Mouse (Mus musculus) stomach, embryonic 15.5 days (tissue): ENCODE data around the gene Rnf19b. TPM values are rescaled to one million over a fixed set of nuclear protein-coding genes. Genes with fewer than 3 reads are reported as not detected.
A peak's percentile ranks its signal among the peaks of the same experiment; 100 is the strongest.

Experiments used
- ATAC-seq: fragments of 200-750 bp; cut with Nextera tagmentation; 2 replicates; pipeline ENCODE4 v1.8.0; 2017; ENCODE audit warnings: low read depth, moderate number of reproducible peaks, moderate TSS enrichment; ENCODE audit not compliant: insufficient read depth, low FRiP score
- H3K27ac ChIP-seq: fragments of 300-500 bp; sonication (generic); 2 replicates; pipeline ENCODE4 v1.5.1; 2015; ENCODE audit warnings: mild to moderate bottlenecking, inconsistent platforms
- H3K27me3 ChIP-seq: fragments of 300-500 bp; sonication (generic); replicated peaks from 2 replicates; pipeline ENCODE4 v1.6.1; 2015; ENCODE audit warnings: inconsistent platforms
- H3K36me3 ChIP-seq: fragments of 300-500 bp; sonication (generic); 2 replicates; pipeline ENCODE4 v1.6.1; 2015; ENCODE audit warnings: inconsistent platforms
- H3K4me1 ChIP-seq: fragments of 300-500 bp; sonication (generic); 2 replicates; pipeline ENCODE4 v1.6.1; 2015; ENCODE audit warnings: inconsistent platforms
- H3K4me2 ChIP-seq: fragments of 300-500 bp; sonication (generic); 2 replicates; pipeline ENCODE4 v1.6.1; 2015; ENCODE audit warnings: mild to moderate bottlenecking, inconsistent platforms
- H3K4me3 ChIP-seq: fragments of 300-500 bp; sonication (generic); replicated peaks from 2 replicates; pipeline ENCODE4 v1.5.1; 2015; ENCODE audit warnings: inconsistent platforms
- H3K9ac ChIP-seq: fragments of 300-500 bp; sonication (generic); 2 replicates; pipeline ENCODE4 v1.6.1; 2015; ENCODE audit warnings: inconsistent platforms
- H3K9me3 ChIP-seq: fragments of 300-500 bp; sonication (generic); 2 replicates; pipeline ENCODE4 v1.6.1; 2016; ENCODE audit warnings: inconsistent platforms
- WGBS: fragments of 180-500 bp; shearing (Covaris S2); methylation state at CpG from one replicate; pipeline ENCODE4 v1.1.7; 2015; 5-methylcytosine and 5-hydroxymethylcytosine counted together
- polyA plus RNA-seq: library from polyadenylated mRNA; unstranded; fragments of >200 nt; fragmentation: Nextera tagmentation; extraction: Ambion mirVana; gene quantifications from 2 replicates; pipeline ENCODE4 v1.2.1, GENCODE M21; 2015

The Rnf19b gene
- 7.2 and 7.6 TPM in 2 replicates for polyA plus RNA-seq

DNA sequence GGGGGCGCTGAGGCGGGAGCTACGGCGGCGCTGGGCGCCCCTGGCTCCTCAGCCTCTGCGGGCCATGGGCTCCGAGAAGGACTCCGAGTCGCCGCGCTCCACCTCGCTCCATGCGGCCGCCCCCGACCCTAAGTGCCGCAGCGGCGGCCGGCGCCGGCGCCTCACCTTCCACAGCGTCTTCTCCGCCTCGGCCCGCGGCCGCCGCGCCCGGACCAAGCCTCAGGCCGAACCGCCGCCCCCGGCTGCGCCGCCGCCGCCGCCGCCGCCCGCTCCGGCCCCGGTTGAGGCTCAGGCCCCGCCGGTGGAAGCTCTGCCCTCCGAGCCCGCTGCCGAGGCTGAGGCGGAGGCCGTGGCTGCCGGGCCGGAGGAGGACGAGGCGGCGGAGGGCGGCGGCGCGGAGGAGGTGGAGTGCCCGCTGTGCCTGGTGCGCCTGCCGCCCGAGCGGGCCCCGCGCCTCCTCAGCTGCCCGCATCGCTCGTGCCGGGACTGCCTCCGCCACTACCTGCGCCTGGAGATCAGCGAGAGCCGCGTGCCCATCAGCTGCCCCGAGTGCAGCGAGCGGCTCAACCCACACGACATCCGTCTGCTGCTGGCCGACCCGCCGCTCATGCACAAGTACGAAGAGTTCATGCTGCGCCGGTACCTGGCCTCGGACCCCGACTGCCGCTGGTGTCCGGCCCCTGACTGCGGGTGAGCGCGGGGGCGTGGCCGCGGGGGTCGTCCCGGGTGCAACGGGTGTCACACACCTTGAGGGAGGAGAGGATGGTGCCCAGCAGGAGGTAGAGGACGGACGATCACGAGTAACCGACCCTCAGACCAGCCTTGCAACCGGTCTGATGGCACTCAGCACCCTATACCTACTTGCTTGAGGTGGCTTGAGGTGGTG is at the start of gene Rnf19b:
Gene Rnf19b, plus strand, starts transcription at position 65 of the 886 bp plus-strand sequence.
- peak within 1 kb of the TSS; percentile 100 for H3K4me2 ChIP-seq
- H3K9me3 ChIP-seq, result no peaks in the 10 kb centered on the region
- H3K4me1 ChIP-seq, result peaks cover 10% of the 10 kb centered on the region
- H3K27ac ChIP-seq, result peak within 1 kb of the TSS; percentile 88
- H3K36me3 ChIP-seq, result no peaks in the 10 kb centered on the region
- no peaks in the 10 kb centered on the region for H3K27me3 ChIP-seq
- ATAC-seq, result peak; percentile 69
- WGBS, result under 1% methylated on average over 85 of the region's 107 CpGs
- peak within 1 kb of the TSS; percentile 83 for H3K9ac ChIP-seq
- H3K4me3 ChIP-seq, result peak within 1 kb of the TSS; percentile 85

DNA sequence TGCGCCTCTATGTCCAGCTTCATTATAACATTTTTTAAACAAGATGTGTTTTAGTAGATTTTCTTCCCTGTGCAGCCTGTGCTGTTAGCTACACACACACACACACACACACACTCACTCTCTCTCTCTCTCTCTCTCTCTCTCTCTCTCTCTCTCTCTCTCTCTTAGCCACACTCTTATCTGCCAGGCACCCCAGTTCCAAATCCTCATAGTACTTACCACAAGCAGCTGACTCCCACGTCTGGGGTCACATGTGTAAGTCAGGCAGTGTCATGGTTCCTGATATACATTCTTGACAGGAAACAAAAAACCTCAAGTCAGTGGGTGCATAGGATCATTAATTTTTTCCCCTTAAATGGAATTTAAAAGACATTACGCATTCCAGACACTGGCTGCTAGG is 49.4 kb upstream of the Rnf19b start:
- Histone ChIP-seq H3K4me1 (no peaks in the 10 kb centered on the region), H3K4me3 (no peak overlapping the region), H3K9ac (no peak overlapping the region), H3K27me3 (no peaks in the 10 kb centered on the region), H3K9me3 (no peaks in the 10 kb centered on the region), H3K36me3 (peaks cover 47% of the 10 kb centered on the region), H3K27ac (no peak overlapping the region), H3K4me2 (no peak overlapping the region)
- WGBS, result 70% methylated on average over 3 of the region's 3 CpGs
- no peak for ATAC-seq

DNA sequence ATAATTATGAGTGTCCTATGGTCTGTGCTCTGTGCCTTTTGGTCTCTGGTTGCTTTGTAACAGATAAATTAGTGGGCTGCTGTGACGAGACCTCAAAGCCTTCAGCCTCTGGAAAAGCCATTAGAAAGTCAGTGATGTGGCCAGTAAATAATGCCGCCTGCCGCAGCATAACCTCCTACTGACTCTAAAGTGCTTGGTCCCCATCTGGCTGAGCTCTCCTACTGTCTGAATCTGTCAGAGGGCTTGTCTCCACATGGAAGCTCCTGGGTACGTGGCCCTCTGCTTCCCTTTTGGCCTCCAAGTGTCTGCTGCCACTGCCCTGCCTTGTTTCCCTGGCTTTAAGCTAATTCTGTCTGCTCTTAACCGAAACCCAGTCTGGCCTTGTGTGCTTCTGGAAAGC is 48.5 kb upstream of the Rnf19b start:
- Histone ChIP-seq H3K4me1 (no peaks in the 10 kb centered on the region), H3K9me3 (no peaks in the 10 kb centered on the region), H3K27ac (no peak overlapping the region), H3K4me3 (no peak overlapping the region), H3K9ac (no peak overlapping the region), H3K27me3 (no peaks in the 10 kb centered on the region), H3K36me3 (peaks cover 44% of the 10 kb centered on the region), H3K4me2 (no peak overlapping the region)
- no peak for ATAC-seq
- WGBS, result 83% methylated on average over 5 of the region's 5 CpGs

DNA sequence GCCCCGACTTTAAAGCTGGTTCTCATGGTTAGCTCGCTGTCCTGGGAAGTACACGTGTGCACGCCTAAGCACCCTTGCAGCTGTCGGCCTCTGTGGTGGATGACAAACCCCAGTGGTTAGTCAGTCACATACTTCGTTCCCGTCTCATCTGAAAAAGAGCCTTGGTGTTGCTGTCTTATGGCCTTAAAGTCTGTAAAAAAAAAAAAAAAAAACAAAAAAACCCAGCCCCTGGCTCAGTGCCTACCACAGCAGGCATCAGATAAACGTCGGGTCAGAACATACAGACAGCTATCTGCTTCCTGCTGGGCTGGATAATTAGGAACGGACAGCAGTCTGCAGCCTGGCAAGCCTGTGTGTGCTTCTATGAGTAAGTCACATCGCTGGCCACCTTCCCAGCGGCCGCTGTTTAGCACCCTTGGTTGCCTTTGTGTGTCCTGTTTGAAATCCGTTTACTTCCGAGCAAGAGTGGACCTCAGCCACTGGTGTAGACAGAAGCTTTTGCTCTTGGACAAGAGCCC is 46.4 kb upstream of the Rnf19b start:
- Histone ChIP-seq H3K4me3 (no peak overlapping the region), H3K27me3 (no peaks in the 10 kb centered on the region), H3K27ac (0 out of 2 replicates have a peak overlapping the region, but pooled peaks have one; percentile 6), H3K36me3 (peaks cover 31% of the 10 kb centered on the region), H3K9me3 (no peaks in the 10 kb centered on the region), H3K4me1 (0 out of 2 replicates have a peak, but pooled peaks cover 4% of the 10 kb centered on the region), H3K9ac (no peak overlapping the region), H3K4me2 (no peak overlapping the region)
- no peak for ATAC-seq
- 58% methylated on average over 15 of the region's 15 CpGs for WGBS

GRCm38 (mm10) chr4:129013151-129013864 is 44.8 kb upstream of the Rnf19b start:
- Histone ChIP-seq H3K4me3 (no peak overlapping the region), H3K4me1 (0 out of 2 replicates have a peak, but pooled peaks cover 4% of the 10 kb centered on the region), H3K36me3 (peaks cover 16% of the 10 kb centered on the region; the same call in 1 of the 2 replicates), H3K27ac (no peak overlapping the region), H3K9ac (no peak overlapping the region), H3K9me3 (no peaks in the 10 kb centered on the region), H3K4me2 (no peak overlapping the region), H3K27me3 (no peaks in the 10 kb centered on the region)
- WGBS, result 35% methylated on average over 10 of the region's 10 CpGs
- ATAC-seq, result no peak

GRCm38 (mm10) chr4:129016329-129016728 is 41.7 kb upstream of the Rnf19b start:
- no peaks in the 10 kb centered on the region for H3K9me3 ChIP-seq
- no peaks in the 10 kb centered on the region for H3K36me3 ChIP-seq
- no peak overlapping the region for H3K27ac ChIP-seq
- H3K9ac ChIP-seq, result no peak overlapping the region
- H3K4me1 ChIP-seq, result peaks cover 10% of the 10 kb centered on the region; the same call in 1 of the 2 replicates
- 35% methylated on average over 4 of the region's 4 CpGs for WGBS
- ATAC-seq, result no peak
- no peak overlapping the region for H3K4me3 ChIP-seq
- H3K27me3 ChIP-seq, result no peaks in the 10 kb centered on the region
- H3K4me2 ChIP-seq, result no peak overlapping the region

DNA sequence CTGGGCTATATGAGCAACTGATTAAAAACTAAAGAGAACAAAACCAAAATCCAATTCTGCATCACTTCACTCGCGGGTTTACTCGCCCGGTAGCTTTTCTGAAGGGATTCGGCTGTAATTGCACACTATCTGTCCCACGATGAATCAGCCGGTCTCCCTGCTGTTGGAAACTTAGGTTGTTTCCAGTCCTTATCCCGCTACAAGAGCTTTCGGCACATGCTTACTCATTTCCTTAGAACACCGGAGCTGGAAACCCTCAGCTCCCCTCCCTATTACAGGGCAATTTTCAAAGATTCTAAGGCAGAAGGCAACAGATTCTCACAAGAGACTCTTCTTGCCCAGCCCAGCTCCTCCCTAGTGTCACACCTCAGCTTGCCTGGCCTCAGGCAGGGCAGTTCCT is 40.9 kb upstream of the Rnf19b start:
- Histone ChIP-seq H3K27me3 (no peaks in the 10 kb centered on the region), H3K4me3 (no peak overlapping the region), H3K36me3 (no peaks in the 10 kb centered on the region), H3K4me2 (no peak overlapping the region), H3K9me3 (no peaks in the 10 kb centered on the region), H3K4me1 (peaks cover 10% of the 10 kb centered on the region; the same call in 1 of the 2 replicates), H3K9ac (no peak overlapping the region), H3K27ac (no peak overlapping the region)
- no peak for ATAC-seq
- 82% methylated on average over 10 of the region's 10 CpGs for WGBS

GRCm38 (mm10) chr4:129018788-129019435 is 39.2 kb upstream of the Rnf19b start:
- no peaks in the 10 kb centered on the region for H3K27me3 ChIP-seq
- H3K36me3 ChIP-seq, result no peaks in the 10 kb centered on the region
- 80% methylated on average over 9 of the region's 9 CpGs for WGBS
- H3K4me2 ChIP-seq, result no peak overlapping the region
- H3K4me3 ChIP-seq, result no peak overlapping the region
- peaks cover 10% of the 10 kb centered on the region; the same call in 1 of the 2 replicates for H3K4me1 ChIP-seq
- no peak overlapping the region for H3K27ac ChIP-seq
- no peaks in the 10 kb centered on the region for H3K9me3 ChIP-seq
- no peak for ATAC-seq
- no peak overlapping the region for H3K9ac ChIP-seq

- no peaks in the 10 kb centered on the region for H3K27me3 ChIP-seq
- 71% methylated on average over 9 of the region's 9 CpGs for WGBS
- peaks cover 14% of the 10 kb centered on the region for H3K4me1 ChIP-seq
- no peak overlapping the region for H3K4me3 ChIP-seq
- H3K27ac ChIP-seq, result no peak overlapping the region
- H3K4me2 ChIP-seq, result no peak overlapping the region
- H3K9me3 ChIP-seq, result no peaks in the 10 kb centered on the region
- no peak for ATAC-seq
- H3K9ac ChIP-seq, result no peak overlapping the region
- H3K36me3 ChIP-seq, result no peaks in the 10 kb centered on the region
These were observed 38.3 kb upstream of the Rnf19b start for GRCm38 (mm10) chr4:129019788-129020187.

DNA sequence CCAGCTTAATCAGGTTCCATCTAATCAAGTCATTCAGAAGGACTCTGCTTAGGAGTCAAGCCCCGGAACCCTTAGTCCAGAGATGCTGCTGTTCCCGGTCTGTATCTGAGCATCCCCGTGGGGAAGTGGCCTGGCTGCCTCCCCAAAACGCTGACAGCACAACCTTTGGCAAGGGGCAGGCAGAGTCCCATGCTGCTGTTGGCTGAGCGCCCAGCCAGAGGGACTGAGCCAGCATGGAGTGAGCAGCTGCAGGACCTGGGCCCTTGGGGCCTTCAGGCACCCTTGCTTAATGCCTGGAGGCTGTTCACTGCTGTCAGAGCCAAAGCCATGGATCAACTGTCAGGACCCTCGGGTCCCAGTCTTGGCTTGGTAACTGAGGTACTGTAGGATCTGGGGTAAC is 37.6 kb upstream of the Rnf19b start:
- ATAC-seq, result no peak
- Histone ChIP-seq H3K4me1 (peaks cover 18% of the 10 kb centered on the region), H3K9me3 (no peaks in the 10 kb centered on the region), H3K27ac (no peak overlapping the region), H3K9ac (no peak overlapping the region), H3K27me3 (no peaks in the 10 kb centered on the region), H3K4me3 (no peak overlapping the region), H3K36me3 (no peaks in the 10 kb centered on the region), H3K4me2 (no peak overlapping the region)
- WGBS, result 46% methylated on average over 6 of the region's 6 CpGs

DNA sequence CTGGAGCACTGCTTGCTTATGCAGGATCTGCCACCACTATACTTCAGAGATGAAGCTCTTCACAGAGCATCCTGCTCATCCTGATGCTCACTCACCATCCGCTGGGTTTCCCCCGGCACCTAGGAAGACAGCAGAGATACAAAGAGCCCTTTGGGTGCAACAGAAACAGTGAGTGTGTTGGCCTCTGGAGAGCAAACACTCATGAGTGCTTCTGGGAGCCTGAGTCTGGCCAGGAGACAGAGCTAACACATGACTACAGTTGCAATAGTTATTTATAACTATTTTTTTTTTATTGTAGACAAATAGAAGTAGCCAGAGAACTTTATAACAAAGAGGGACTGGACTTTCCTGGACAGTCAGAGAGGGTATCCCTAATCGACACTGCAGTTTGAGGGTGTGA is 36.6 kb upstream of the Rnf19b start:
- ATAC-seq, result no peak
- Histone ChIP-seq H3K9me3 (no peaks in the 10 kb centered on the region), H3K4me3 (no peak overlapping the region), H3K9ac (no peak overlapping the region), H3K27ac (no peak overlapping the region), H3K4me1 (peaks cover 14% of the 10 kb centered on the region), H3K4me2 (no peak overlapping the region), H3K36me3 (no peaks in the 10 kb centered on the region), H3K27me3 (no peaks in the 10 kb centered on the region)
- 89% methylated on average over 3 of the region's 3 CpGs for WGBS
